Mouse (Mus musculus) stomach, postnatal 0 days (tissue): ENCODE data around the gene Dnajc15.

Experiments
- CTCF ChIP-seq: IDR thresholded peaks from 2 replicates; pipeline ENCODE4 v1.5.1; 2016; ENCODE audit warnings: antibody characterized with exemption, low read depth, mild to moderate bottlenecking, moderate library complexity
- EP300 ChIP-seq: optimal IDR thresholded peaks from 2 replicates; pipeline ENCODE3; 2016; ENCODE audit warnings: antibody characterized with exemption

GRCm38 (mm10) chr14:77881998-77882397, 7.1 kb upstream of the Dnajc15 start:
- no peak for TF ChIP-seq CTCF
- no peak for TF ChIP-seq EP300
